Mouse (Mus musculus): ENCODE results near the gene Ccer2. TPM values are rescaled to one million over a fixed set of nuclear protein-coding genes. Genes with fewer than 3 reads are reported as not detected.
A peak's percentile ranks its signal among the peaks of the same experiment; 100 is the strongest.

Gene Ccer2
- polyA plus RNA-seq, 2 experiments, result 0.24 TPM; not detected in 1

DNA sequence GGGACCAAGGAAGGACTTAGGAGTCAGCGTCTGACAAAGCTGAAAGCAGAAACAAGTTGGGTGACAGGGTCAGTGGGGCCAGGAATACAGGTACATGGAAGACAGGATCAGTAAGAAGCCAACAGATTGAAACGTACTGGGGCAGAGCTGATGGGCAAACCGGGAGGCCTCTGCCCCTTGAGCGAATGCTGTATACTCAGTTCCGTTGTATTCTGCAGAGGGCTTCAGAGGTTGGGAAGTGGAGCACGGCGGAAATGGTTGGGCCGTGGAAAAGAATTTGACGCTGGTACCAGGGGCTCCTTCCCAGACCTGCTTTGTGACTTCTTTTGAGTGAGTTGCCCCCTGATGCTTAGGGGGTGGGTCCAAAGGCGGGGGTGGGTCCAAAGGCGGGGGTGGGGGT, 22.8 kb upstream of the Ccer2 start:
- Histone ChIP-seq H3K27ac (replicated peaks; ENCODE audit: low read depth, low read length) (no peak overlapping the region), H3K9me3 (ENCODE audit: control insufficient read depth, low read length) (0 out of 2 replicates have a peak, but pooled peaks cover 6% of the 10 kb centered on the region), H3K27me3 (ENCODE audit: control insufficient read depth, insufficient read depth, low read length) (no peaks in the 10 kb centered on the region), H3K4me2 (replicated peaks; ENCODE audit: low read depth, low read length, severe bottlenecking) (peak overlapping the region; percentile 81), H3K4me3 (replicated peaks; ENCODE audit: low read length) (peak overlapping the region; percentile 39), H3K9ac (ENCODE audit: low read depth, low read length, severe bottlenecking) (0 out of 2 replicates have a peak overlapping the region, but pooled peaks have one; percentile 48), H3K36me3 (ENCODE audit: control insufficient read depth, insufficient read depth, low read length) (peaks cover 40% of the 10 kb centered on the region), H3K4me1 (ENCODE audit: control insufficient read depth, insufficient read depth, low read length) (peaks cover 3% of the 10 kb centered on the region; the same call in 1 of the 2 replicates)
- TF ChIP-seq POLR2A (IDR thresholded peaks at IDR 0.05; ENCODE audit: borderline replicate concordance, extremely low read depth, insufficient read depth, insufficient read length), result no peak
- no peak for DNase-seq (ENCODE audit: low spot score)
- no peak for ATAC-seq (ENCODE audit: low FRiP score, low read depth)
- WGBS, result 16% methylated on average over 11 of the region's 11 CpGs

DNA sequence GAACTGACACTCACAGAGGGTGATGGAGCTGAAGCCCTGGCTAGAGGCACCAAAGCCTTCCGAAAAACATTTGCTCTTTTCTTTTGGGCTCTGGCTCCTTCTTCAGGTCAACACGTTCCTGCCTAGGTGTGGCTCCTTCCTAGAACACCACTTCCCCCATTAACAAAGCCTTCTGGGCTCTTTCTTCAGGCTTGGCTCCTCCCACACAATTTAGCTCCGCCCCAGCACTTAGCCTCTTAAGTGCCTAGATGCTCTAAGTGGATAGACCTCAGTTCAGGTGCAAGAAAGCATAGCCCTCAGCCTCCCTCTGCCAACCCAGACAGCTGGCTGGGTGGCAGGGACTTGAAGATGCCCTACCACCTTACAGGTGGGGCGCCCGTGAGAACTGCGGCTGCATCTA, 20.3 kb upstream of the Ccer2 start:
- 76% methylated on average over 6 of the region's 6 CpGs for WGBS
- Histone ChIP-seq H3K9me3 (ENCODE audit: control insufficient read depth, low read length) (0 out of 2 replicates have a peak, but pooled peaks cover 6% of the 10 kb centered on the region), H3K27me3 (ENCODE audit: control insufficient read depth, insufficient read depth, low read length) (no peaks in the 10 kb centered on the region), H3K4me3 (replicated peaks; ENCODE audit: low read length) (no peak overlapping the region), H3K27ac (replicated peaks; ENCODE audit: low read depth, low read length) (no peak overlapping the region), H3K4me2 (replicated peaks; ENCODE audit: low read depth, low read length, severe bottlenecking) (no peak overlapping the region), H3K4me1 (ENCODE audit: control insufficient read depth, insufficient read depth, low read length) (peaks cover 3% of the 10 kb centered on the region; the same call in 1 of the 2 replicates), H3K36me3 (ENCODE audit: control insufficient read depth, insufficient read depth, low read length) (peaks cover 41% of the 10 kb centered on the region), H3K9ac (ENCODE audit: low read depth, low read length, severe bottlenecking) (no peak overlapping the region)
- ATAC-seq (ENCODE audit: low FRiP score, low read depth) (no peak), DNase-seq (ENCODE audit: low spot score) (no peak)
- no peak for TF ChIP-seq POLR2A (IDR thresholded peaks at IDR 0.05; ENCODE audit: borderline replicate concordance, extremely low read depth, insufficient read depth, insufficient read length)

DNA sequence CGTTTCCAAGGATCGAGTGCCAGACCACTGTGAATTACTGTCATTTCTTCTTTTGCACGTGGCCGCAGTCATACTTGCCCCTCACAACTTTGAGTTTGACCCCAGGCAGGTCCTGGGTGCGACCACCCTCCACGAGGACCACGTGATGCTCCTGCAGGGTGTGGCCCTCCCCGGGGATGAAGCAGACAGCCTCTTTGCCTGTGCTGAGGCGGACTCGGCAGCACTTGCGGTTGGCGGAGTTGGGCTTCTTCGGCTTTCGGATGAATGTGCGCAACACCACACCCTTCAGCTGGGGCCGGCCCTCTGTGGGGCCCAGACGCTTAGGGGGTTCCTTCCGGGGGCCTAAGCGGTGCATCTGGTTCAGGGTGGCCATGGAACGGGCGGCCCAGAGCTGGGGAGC, 16.1 kb upstream of the Ccer2 start:
- Histone ChIP-seq H3K36me3 (ENCODE audit: control insufficient read depth, insufficient read depth, low read length) (peaks cover 38% of the 10 kb centered on the region), H3K9me3 (ENCODE audit: control insufficient read depth, low read length) (no peaks in the 10 kb centered on the region), H3K27me3 (ENCODE audit: control insufficient read depth, insufficient read depth, low read length) (no peaks in the 10 kb centered on the region), H3K4me3 (replicated peaks; ENCODE audit: low read length) (no peak overlapping the region), H3K4me1 (ENCODE audit: control insufficient read depth, insufficient read depth, low read length) (peaks cover 7% of the 10 kb centered on the region; the same call in 1 of the 2 replicates), H3K4me2 (replicated peaks; ENCODE audit: low read depth, low read length, severe bottlenecking) (no peak overlapping the region), H3K27ac (replicated peaks; ENCODE audit: low read depth, low read length) (no peak overlapping the region), H3K9ac (ENCODE audit: low read depth, low read length, severe bottlenecking) (no peak overlapping the region)
- 93% methylated on average over 21 of the region's 21 CpGs for WGBS
- DNase-seq (ENCODE audit: low spot score), result no peak
- ATAC-seq (ENCODE audit: low FRiP score, low read depth), result no peak
- no peak for TF ChIP-seq POLR2A (IDR thresholded peaks at IDR 0.05; ENCODE audit: borderline replicate concordance, extremely low read depth, insufficient read depth, insufficient read length)

DNA sequence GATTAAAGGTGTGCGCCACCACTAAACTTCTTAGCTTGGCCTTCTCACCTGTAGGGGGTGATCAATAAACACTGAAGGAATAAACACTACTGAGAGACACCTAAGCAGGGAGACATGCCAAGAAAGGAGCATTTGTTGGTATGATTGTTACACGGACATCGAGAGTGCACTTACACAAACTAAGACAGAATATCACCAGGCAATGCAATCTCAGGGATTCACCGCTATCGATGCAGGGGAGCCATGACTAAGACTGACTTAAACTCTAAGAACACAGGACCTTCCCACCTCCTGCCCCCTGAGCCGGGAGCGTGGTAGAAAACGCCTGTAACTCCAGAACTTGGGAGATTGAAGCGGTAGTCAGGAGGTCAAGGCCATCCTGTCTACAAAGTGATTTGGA, 15.0 kb upstream of the Ccer2 start:
- peak overlapping the region; percentile 85 for H3K4me2 ChIP-seq (replicated peaks; ENCODE audit: low read depth, low read length, severe bottlenecking)
- TF ChIP-seq POLR2A (IDR thresholded peaks at IDR 0.05; ENCODE audit: borderline replicate concordance, extremely low read depth, insufficient read depth, insufficient read length), result no peak
- DNase-seq (ENCODE audit: low spot score) (no peak), ATAC-seq (ENCODE audit: low FRiP score, low read depth) (no peak)
- peaks cover 39% of the 10 kb centered on the region for H3K36me3 ChIP-seq (ENCODE audit: control insufficient read depth, insufficient read depth, low read length)
- H3K27me3 ChIP-seq (ENCODE audit: control insufficient read depth, insufficient read depth, low read length), result no peaks in the 10 kb centered on the region
- H3K4me3 ChIP-seq (replicated peaks; ENCODE audit: low read length), result peak overlapping the region; percentile 57
- 42% methylated on average over 9 of the region's 9 CpGs for WGBS
- H3K4me1 ChIP-seq (ENCODE audit: control insufficient read depth, insufficient read depth, low read length), result peaks cover 7% of the 10 kb centered on the region; the same call in 1 of the 2 replicates
- H3K27ac ChIP-seq (replicated peaks; ENCODE audit: low read depth, low read length), result peak overlapping the region; percentile 49
- H3K9ac ChIP-seq (ENCODE audit: low read depth, low read length, severe bottlenecking), result peak overlapping the region; percentile 75
- H3K9me3 ChIP-seq (ENCODE audit: control insufficient read depth, low read length), result no peaks in the 10 kb centered on the region

DNA sequence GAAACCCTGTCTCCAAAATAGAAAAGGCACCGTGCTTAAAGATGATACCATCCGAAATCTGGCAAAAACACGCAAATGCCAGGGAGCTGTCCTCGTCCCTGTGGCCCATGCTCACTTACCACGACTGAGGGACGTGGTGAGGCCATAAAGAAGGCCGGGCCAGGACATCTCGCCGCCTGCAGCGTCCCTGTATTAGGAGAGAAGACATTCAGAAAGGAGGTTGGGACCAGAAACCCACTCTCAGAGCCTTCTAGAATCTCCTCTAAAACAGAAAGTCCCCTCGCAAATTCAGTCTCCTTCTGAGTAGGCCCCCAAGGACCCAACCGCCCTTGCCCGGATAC, 14.6 kb upstream of the Ccer2 start:
- peak overlapping the region; percentile 57 for H3K4me3 ChIP-seq (replicated peaks; ENCODE audit: low read length)
- H3K27me3 ChIP-seq (ENCODE audit: control insufficient read depth, insufficient read depth, low read length), result no peaks in the 10 kb centered on the region
- peaks cover 39% of the 10 kb centered on the region for H3K36me3 ChIP-seq (ENCODE audit: control insufficient read depth, insufficient read depth, low read length)
- ATAC-seq (ENCODE audit: low FRiP score, low read depth) (peak; percentile 4), DNase-seq (ENCODE audit: low spot score) (no peak)
- no peak for TF ChIP-seq POLR2A (IDR thresholded peaks at IDR 0.05; ENCODE audit: borderline replicate concordance, extremely low read depth, insufficient read depth, insufficient read length)
- peaks cover 7% of the 10 kb centered on the region; the same call in 1 of the 2 replicates for H3K4me1 ChIP-seq (ENCODE audit: control insufficient read depth, insufficient read depth, low read length)
- no peaks in the 10 kb centered on the region for H3K9me3 ChIP-seq (ENCODE audit: control insufficient read depth, low read length)
- peak overlapping the region; percentile 75 for H3K9ac ChIP-seq (ENCODE audit: low read depth, low read length, severe bottlenecking)
- 2% methylated on average over 13 of the region's 13 CpGs for WGBS
- H3K27ac ChIP-seq (replicated peaks; ENCODE audit: low read depth, low read length), result peak overlapping the region; percentile 49
- peak overlapping the region; percentile 85 for H3K4me2 ChIP-seq (replicated peaks; ENCODE audit: low read depth, low read length, severe bottlenecking)
